Mouse (Mus musculus) MEL (cell line): Measurements from ENCODE around the gene Flywch1.

Experiments used
- BHLHE40 ChIP-seq: IDR thresholded peaks from 2 replicates; pipeline ENCODE4 v1.6.1; 2012; ENCODE audit warnings: low read depth, mild to moderate bottlenecking, inconsistent platforms, low read length, improper control_type of control experiment, borderline replicate concordance
- CTCF ChIP-seq, 3 experiments: IDR thresholded peaks in 2 of 3; conservative IDR thresholded peaks in 1 of 3; 2 replicates each; pipeline ENCODE4 v1.5.1; 2011 to 2012; ENCODE audit warnings: low read length in 3 of 3, low read depth in 2 of 3, mild to moderate bottlenecking in 2 of 3, improper control_type of control experiment in 1 of 3, inconsistent platforms in 1 of 3, mixed read lengths in 1 of 3, moderate library complexity in 1 of 3; ENCODE audit not compliant: control insufficient read depth in 1 of 3, insufficient read depth in 1 of 3, poor library complexity in 1 of 3, severe bottlenecking in 1 of 3
- ELF1 ChIP-seq: IDR thresholded peaks from 2 replicates; pipeline ENCODE4 v1.6.1; 2014; ENCODE audit warnings: low read depth, mild to moderate bottlenecking, inconsistent platforms, low read length, improper control_type of control experiment, moderate library complexity
- GABPA ChIP-seq: IDR thresholded peaks from 2 replicates; pipeline ENCODE4 v1.6.1; 2012; ENCODE audit warnings: low read depth, mild to moderate bottlenecking, inconsistent platforms, low read length, improper control_type of control experiment, moderate library complexity
- GATA1 ChIP-seq: IDR thresholded peaks from 2 replicates; pipeline ENCODE4 v1.6.1; 2011; ENCODE audit warnings: low read depth, low read length, improper control_type of control experiment
- MEF2A ChIP-seq: IDR thresholded peaks from 2 replicates; pipeline ENCODE4 v1.6.1; 2014; ENCODE audit warnings: low read depth, mild to moderate bottlenecking, inconsistent platforms, low read length, improper control_type of control experiment; ENCODE audit not compliant: poor library complexity, insufficient replicate concordance, severe bottlenecking; ENCODE audit errors: extremely low read depth
- MYC ChIP-seq: IDR thresholded peaks from 2 replicates; pipeline ENCODE4 v1.6.1; 2011; ENCODE audit warnings: low read depth, mild to moderate bottlenecking, low read length, improper control_type of control experiment, moderate library complexity
- RCOR1 ChIP-seq: IDR thresholded peaks from 2 replicates; pipeline ENCODE4 v1.6.1; 2012; ENCODE audit warnings: low read depth, mild to moderate bottlenecking, inconsistent platforms, low read length, improper control_type of control experiment
- TAL1 ChIP-seq: IDR thresholded peaks from 2 replicates; pipeline ENCODE4 v1.6.1; 2012; ENCODE audit warnings: mild to moderate bottlenecking, inconsistent platforms, low read length, moderate library complexity, mixed read lengths
- TBP ChIP-seq: IDR thresholded peaks from 2 replicates; pipeline ENCODE4 v1.8.0; 2011; ENCODE audit warnings: low read depth, low read length, improper control_type of control experiment
- TCF12 ChIP-seq: IDR thresholded peaks from 2 replicates; pipeline ENCODE4 v1.6.1; 2014; ENCODE audit warnings: low read depth, mild to moderate bottlenecking, inconsistent platforms, low read length, improper control_type of control experiment, moderate library complexity
- USF1 ChIP-seq: IDR thresholded peaks from 2 replicates; pipeline ENCODE4 v1.6.1; 2014; ENCODE audit warnings: low read depth, mild to moderate bottlenecking, inconsistent platforms, low read length, improper control_type of control experiment, moderate library complexity
- ZNF384 ChIP-seq: IDR thresholded peaks from 2 replicates; pipeline ENCODE4 v1.6.1; 2012; ENCODE audit warnings: low read depth, mild to moderate bottlenecking, inconsistent platforms, low read length, improper control_type of control experiment

- TF ChIP-seq MEF2A (no peak), BHLHE40 (no peak), GATA1 (no peak), CTCF (IDR thresholded peaks at IDR 0.05 in 2 of 3, conservative IDR thresholded peaks at IDR 0.05 in 1 of 3; ENCODE audit: control insufficient read depth in 1 of 3, insufficient read depth in 1 of 3, low read depth in 2 of 3, low read length in 3 of 3, poor library complexity in 1 of 3, severe bottlenecking in 1 of 3) (no peak), GABPA (no peak), TAL1 (no peak), RCOR1 (no peak), ELF1 (no peak), MYC (no peak), TBP (no peak), ZNF384 (no peak), USF1 (no peak), TCF12 (no peak)
These were observed 54.4 kb downstream of the Flywch1 start for GRCm38 (mm10) chr17:23717003-23717402.
